In genomic region chr16:35747417-35748236, GRCm38 (mm10) we compare ENCODE assay signal across 12 mouse cellular contexts. TPM values are rescaled to one million over a fixed set of nuclear protein-coding genes. Genes with fewer than 3 reads are reported as not detected.
DNase-seq lines count a peak whose midpoint lies in the region; ATAC-seq and TF ChIP-seq lines count a peak whose summit lies in the region.
"Had no signal": no experiment of that assay in that cellular context is flagged by ENCODE, and none has a peak within 500 bp of the region (broad histone marks: within the 10 kb centered on the region; RNA-seq: fewer than 3 reads in every experiment).

No protein-coding gene starts in this region.

- ATAC-seq in frontal cortex, adult (ENCODE audit: low TSS enrichment) = peak; percentile 48; the same call in 1 of the 2 replicates
- ATAC-seq in midbrain, postnatal 0 days (ENCODE audit: low FRiP score) = no peak
- ATAC-seq in midbrain, embryonic 16.5 days = no peak

- no peak for TF ChIP-seq POLR2A in lung, adult 2 months (IDR thresholded peaks at IDR 0.05; ENCODE audit: borderline replicate concordance, extremely low read depth, low read depth, low read length)

- no peak overlapping the region for H3K9ac ChIP-seq in midbrain, postnatal 0 days (replicated peaks; ENCODE audit: low read length, poor library complexity, severe bottlenecking)
- no peak overlapping the region for H3K9ac ChIP-seq in midbrain, embryonic 16.5 days (ENCODE audit: low read depth, low read length)
- H3K9ac ChIP-seq: liver, embryonic 14.5 days; neural tube, embryonic 13.5 days had no signal

- no peak overlapping the region for H3K4me3 ChIP-seq in midbrain, postnatal 0 days (ENCODE audit: low read depth, low read length)
- no peak overlapping the region for H3K4me3 ChIP-seq in midbrain, embryonic 16.5 days (ENCODE audit: low read depth, low read length)
- no peak overlapping the region for H3K4me3 ChIP-seq in lung, adult 2 months (replicated peaks; ENCODE audit: extremely low read depth, low read depth, low read length)
- H3K4me3 ChIP-seq: left cerebral cortex, adult 2 months; neural tube, embryonic 13.5 days had no signal

- H3K9me3 ChIP-seq in midbrain, postnatal 0 days (ENCODE audit: low read length) = no peaks in the 10 kb centered on the region
- H3K9me3 ChIP-seq in midbrain, embryonic 16.5 days (replicated peaks; ENCODE audit: control insufficient read depth, low read length, poor library complexity, severe bottlenecking) = no peaks in the 10 kb centered on the region
- H3K9me3 ChIP-seq: neural tube, embryonic 13.5 days had no signal

- H3K27me3 ChIP-seq in midbrain, postnatal 0 days (ENCODE audit: insufficient read depth, low read length) = no peaks in the 10 kb centered on the region
- no peaks in the 10 kb centered on the region for H3K27me3 ChIP-seq in midbrain, embryonic 16.5 days (ENCODE audit: control insufficient read depth, insufficient read depth, low read depth, low read length)
- H3K27me3 ChIP-seq: neural tube, embryonic 13.5 days had no signal

- no peak overlapping the region for H3K27ac ChIP-seq in midbrain, postnatal 0 days (ENCODE audit: low read depth, low read length)
- H3K27ac ChIP-seq in midbrain, embryonic 16.5 days (ENCODE audit: low read length) = no peak overlapping the region
- H3K27ac ChIP-seq: left cerebral cortex, adult 2 months; liver, embryonic 14.5 days; neural tube, embryonic 13.5 days had no signal

- H3K36me3 ChIP-seq in midbrain, postnatal 0 days (ENCODE audit: insufficient read depth, low read length) = no peaks in the 10 kb centered on the region; the same call in 1 of the 2 replicates
- H3K36me3 ChIP-seq in midbrain, embryonic 16.5 days (ENCODE audit: control insufficient read depth, insufficient read depth, low read length) = no peaks in the 10 kb centered on the region
- H3K36me3 ChIP-seq: neural tube, embryonic 13.5 days had no signal

- H3K4me2 ChIP-seq in midbrain, postnatal 0 days (ENCODE audit: low read depth, low read length, poor library complexity, severe bottlenecking) = no peak overlapping the region
- no peak overlapping the region for H3K4me2 ChIP-seq in midbrain, embryonic 16.5 days (ENCODE audit: low read length)
- H3K4me2 ChIP-seq: neural tube, embryonic 13.5 days had no signal

- DNase-seq in frontal cortex, postnatal 25 days (ENCODE audit: low spot score in 2 of 2) = no peak
- DNase-seq in midbrain, postnatal 0 days (ENCODE audit: low spot score) = peak; percentile 11
- peak; percentile 52 to 69 for DNase-seq in gastrocnemius, adult 8-10 months (ENCODE audit: low spot score in 2 of 2)
- DNase-seq in thymus, postnatal 25 days = peak; percentile 86
- DNase-seq in lung, adult 2 months = no peak
- no peak for DNase-seq in c-Kit-positive CD71-positive TER-119-positive erythroid progenitor cells, embryonic 14.5 days (ENCODE audit: low spot score)
- DNase-seq: kidney, adult 18-20 months had no signal

- no peak for TF ChIP-seq CTCF in midbrain, postnatal 0 days (IDR thresholded peaks at IDR 0.05)
- no peak for TF ChIP-seq CTCF in lung, adult 2 months (IDR thresholded peaks at IDR 0.05; ENCODE audit: insufficient read depth, low read length)

- 75% methylated on average over 9 of the region's 9 CpGs for WGBS in midbrain, postnatal 0 days
- 82% methylated on average over 9 of the region's 9 CpGs for WGBS in midbrain, embryonic 16.5 days
- 74% methylated on average over 9 of the region's 9 CpGs for WGBS in lung, adult 2 months

- H3K4me1 ChIP-seq in midbrain, postnatal 0 days (ENCODE audit: insufficient read depth, low read length) = no peaks in the 10 kb centered on the region
- no peaks in the 10 kb centered on the region for H3K4me1 ChIP-seq in midbrain, embryonic 16.5 days (ENCODE audit: control insufficient read depth, insufficient read depth, low read length)
- H3K4me1 ChIP-seq in lung, adult 2 months (ENCODE audit: control insufficient read depth, insufficient read depth, low read length) = no peaks in the 10 kb centered on the region; the same call in 1 of the 2 replicates

RNA-seq across cellular contexts. Expression of gene Dirc2, which starts 21.5 kb away (rescaled TPM):
- 84.3 and 87.8 TPM in 2 replicates for total RNA-seq in midbrain, postnatal 0 days (2014; rRNA removed)
- polyA plus RNA-seq in midbrain, postnatal 0 days (2015; fragmentation: Nextera tagmentation; extraction: Ambion mirVana) = 31.1 and 35.2 TPM in 2 replicates
- 30.7 and 32.0 TPM in 2 replicates for polyA plus RNA-seq in midbrain, embryonic 16.5 days (2015; fragmentation: Nextera tagmentation; extraction: Ambion mirVana)
- 10 to 100 TPM; 64.0 to 70.1 (median 66.4) TPM for total RNA-seq in gastrocnemius, adult 8-10 months (2022)
- 31.8 and 41.7 TPM in 2 replicates for polyA plus RNA-seq in lung, adult 2 months (2012; rRNA removed)

RNA-seq across cellular contexts. Expression of gene Hspbap1, which starts 22.5 kb away (rescaled TPM):
- total RNA-seq in midbrain, postnatal 0 days (2014; rRNA removed) = 5.2 and 5.3 TPM in 2 replicates
- polyA plus RNA-seq in midbrain, postnatal 0 days (2015; fragmentation: Nextera tagmentation; extraction: Ambion mirVana) = 4.7 and 5.0 TPM in 2 replicates
- 16.1 TPM in 2 replicates for polyA plus RNA-seq in midbrain, embryonic 16.5 days (2015; fragmentation: Nextera tagmentation; extraction: Ambion mirVana)
- total RNA-seq in gastrocnemius, adult 8-10 months (2022) = 1 to 10 TPM; 2.8 to 4.2 (median 3.7) TPM
- 4.2 and 5.8 TPM in 2 replicates for polyA plus RNA-seq in lung, adult 2 months (2012; rRNA removed)

Comparison
In these comparisons a context has a peak if more than half of its experiments do, and no peak if none do; other contexts are left out.
1. DNase-seq: peak in midbrain, postnatal 0 days (single experiment), gastrocnemius, adult 8-10 months (2 of 2) and thymus, postnatal 25 days (single experiment); none in frontal cortex, postnatal 25 days (0 of 2), lung, adult 2 months (single experiment) and c-Kit-positive CD71-positive TER-119-positive erythroid progenitor cells, embryonic 14.5 days (single experiment).